Mouse (Mus musculus) heart, adult 2 months (tissue): Measurements from ENCODE around the gene Mapk1. TPM values are rescaled to one million over a fixed set of nuclear protein-coding genes. Genes with fewer than 3 reads are reported as not detected.

Experiments
- DNase-seq, 2 experiments: peaks; one replicate each; pipeline ENCODE4 v3.0.0; 2021
- H3K27ac ChIP-seq: fragments of 200-600 bp; 2 replicates; pipeline ENCODE4 v1.8.1; 2022
- H3K27me3 ChIP-seq: fragments of 200-500 bp; 2 replicates; pipeline ENCODE4 v1.6.1; 2012; ENCODE audit warnings: mild to moderate bottlenecking, low read length, inconsistent platforms, mixed read lengths; ENCODE audit not compliant: control insufficient read depth, insufficient read depth
- H3K36me3 ChIP-seq: fragments of 200-500 bp; 2 replicates; pipeline ENCODE4 v1.6.1; 2012; ENCODE audit warnings: low read length, inconsistent platforms; ENCODE audit not compliant: control insufficient read depth, insufficient read depth
- H3K4me1 ChIP-seq: fragments of 200-500 bp; 2 replicates; pipeline ENCODE4 v1.6.1; 2011; ENCODE audit warnings: low read length; ENCODE audit not compliant: control insufficient read depth, insufficient read depth
- H3K4me3 ChIP-seq: fragments of 200-600 bp; 2 replicates; pipeline ENCODE4 v1.8.1; 2022
- H3K79me2 ChIP-seq: fragments of 200-500 bp; replicated peaks from 2 replicates; pipeline ENCODE4 v1.6.1; 2012; ENCODE audit warnings: mild to moderate bottlenecking, inconsistent platforms, low read length, moderate library complexity, mixed read lengths; ENCODE audit not compliant: control insufficient read depth, insufficient read depth
- H3K9ac ChIP-seq: fragments of 200-500 bp; 2 replicates; pipeline ENCODE4 v1.6.1; 2012; ENCODE audit warnings: low read depth, mild to moderate bottlenecking, control low read depth, inconsistent platforms, low read length, mixed read lengths
- CTCF ChIP-seq: fragments of 200-600 bp; IDR thresholded peaks from 2 replicates; pipeline ENCODE4 v1.8.1; 2022; ENCODE audit warnings: antibody characterized with exemption, mild to moderate bottlenecking, moderate library complexity
- EP300 ChIP-seq: fragments of 200-500 bp; IDR thresholded peaks from 2 replicates; pipeline ENCODE4 v1.6.1; 2011; ENCODE audit warnings: low read depth, low read length, control low read depth; ENCODE audit not compliant: insufficient read depth
- POLR2A ChIP-seq: fragments of 200-500 bp; IDR thresholded peaks from 2 replicates; pipeline ENCODE4 v1.6.1; 2011; ENCODE audit warnings: mild to moderate bottlenecking, low read depth, low read length, control low read depth; ENCODE audit not compliant: insufficient read depth
- WGBS: fragments of 180-500 bp; shearing (Covaris S2); methylation state at CpG from one replicate; pipeline ENCODE4 v1.1.7; 2018; 5-methylcytosine and 5-hydroxymethylcytosine counted together
- intact Hi-C: fragments of 180-260 bp; cut with DNase I; formaldehyde crosslinking; loops from one replicate; pipeline ENCODE4 v1.15.1; 2025
- polyA plus RNA-seq: library from polyadenylated mRNA; depleted of rRNA; stranded (reverse); fragments of >200 nt; gene quantifications from 2 replicates; pipeline ENCODE4 v1.2.3, GENCODE M21; 2012
- total RNA-seq, 2 experiments: library from RNA; stranded (reverse); gene quantifications; 2 replicates each; pipeline ENCODE4 v1.2.3; 2021

The Mapk1 gene
- total and polyA plus RNA-seq, 3 experiments: 56.2 to 115 (median 103) TPM

DNA sequence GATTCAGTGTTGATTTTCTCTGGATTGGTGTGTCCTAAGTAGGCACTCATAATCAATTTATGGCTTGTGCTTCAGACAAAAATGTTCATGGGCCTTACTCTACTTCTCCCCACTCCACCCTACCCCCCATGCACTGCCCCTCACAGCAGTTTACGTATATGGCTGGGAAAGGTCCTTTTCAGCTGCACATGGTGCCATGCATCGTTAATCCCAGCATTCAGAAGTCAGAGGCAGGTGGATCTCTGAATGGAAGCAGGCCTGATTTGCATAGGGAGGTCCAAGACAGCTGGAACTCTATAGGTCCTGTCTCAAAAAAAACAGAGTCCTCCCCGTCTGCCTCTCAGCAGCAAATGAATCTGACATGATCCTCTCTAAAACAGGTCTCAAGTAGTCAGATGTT is 62.1 kb downstream of the Mapk1 start:
- Histone ChIP-seq H3K36me3 (peaks cover 12% of the 10 kb centered on the region), H3K4me3 (no peak overlapping the region), H3K27ac (no peak overlapping the region), H3K27me3 (no peaks in the 10 kb centered on the region), H3K9ac (no peak overlapping the region), H3K4me1 (no peaks in the 10 kb centered on the region; the same call in 1 of the 2 replicates), H3K79me2 (no peaks in the 10 kb centered on the region)
- TF ChIP-seq POLR2A: no peak
- no peak for TF ChIP-seq EP300
- no peak for TF ChIP-seq CTCF
- intact Hi-C loops: no loop called here
- WGBS: 90% methylated on average over 3 of the region's 3 CpGs
- DNase-seq: no peak

DNA sequence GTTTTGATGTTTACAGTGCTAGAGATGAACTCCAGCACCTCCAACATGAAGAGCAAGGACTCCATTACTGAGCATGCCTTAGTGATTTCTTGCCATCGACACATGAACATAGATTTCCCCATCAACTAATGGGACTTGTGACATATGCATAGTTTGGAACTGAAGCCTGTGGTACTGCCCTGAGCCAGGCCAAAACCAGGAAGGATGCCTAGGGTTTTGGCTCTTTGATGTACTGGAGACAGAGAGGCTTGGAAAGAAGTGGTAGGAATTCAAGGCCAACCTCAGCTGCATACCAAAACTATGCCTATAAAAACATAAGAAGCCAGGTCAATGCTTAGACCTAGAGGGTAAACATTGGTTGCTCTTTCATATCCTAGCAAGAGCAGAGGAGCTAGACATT is 66.7 kb downstream of the Mapk1 start:
- WGBS: 93% methylated on average over 1 of the region's 1 CpGs
- no peak for TF ChIP-seq POLR2A
- no peak for TF ChIP-seq CTCF
- TF ChIP-seq EP300: no peak
- H3K27ac ChIP-seq: no peak overlapping the region
- no peaks in the 10 kb centered on the region for H3K36me3 ChIP-seq
- no peak for DNase-seq
- no peak overlapping the region for H3K9ac ChIP-seq
- intact Hi-C loops: no loop called here
- H3K27me3 ChIP-seq: no peaks in the 10 kb centered on the region
- no peaks in the 10 kb centered on the region for H3K4me1 ChIP-seq
- no peak overlapping the region for H3K4me3 ChIP-seq
- no peaks in the 10 kb centered on the region for H3K79me2 ChIP-seq

- intact Hi-C loops: no loop called here
- no peak overlapping the region for H3K9ac ChIP-seq
- no peaks in the 10 kb centered on the region for H3K79me2 ChIP-seq
- 67% methylated on average over 7 of the region's 7 CpGs for WGBS
- no peak overlapping the region for H3K27ac ChIP-seq
- no peak overlapping the region for H3K4me3 ChIP-seq
- DNase-seq: no peak
- no peak for TF ChIP-seq CTCF
- TF ChIP-seq EP300: no peak
- TF ChIP-seq POLR2A: no peak
- no peaks in the 10 kb centered on the region for H3K36me3 ChIP-seq
- H3K4me1 ChIP-seq: no peaks in the 10 kb centered on the region
- H3K27me3 ChIP-seq: no peaks in the 10 kb centered on the region
These were observed 68.9 kb downstream of the Mapk1 start for GRCm38 (mm10) chr16:17052087-17052486.

- TF ChIP-seq CTCF (no peak), EP300 (no peak)
- no peak for DNase-seq
- Histone ChIP-seq H3K4me3 (no peak overlapping the region), H3K4me1 (no peaks in the 10 kb centered on the region), H3K9ac (no peak overlapping the region), H3K27ac (no peak overlapping the region), H3K36me3 (no peaks in the 10 kb centered on the region), H3K27me3 (no peaks in the 10 kb centered on the region), H3K79me2 (no peaks in the 10 kb centered on the region)
- intact Hi-C loops: no loop called here
- 62% methylated on average over 3 of the region's 3 CpGs for WGBS
These were observed 70.7 kb downstream of the Mapk1 start for GRCm38 (mm10) chr16:17053903-17054302.

- H3K4me1 ChIP-seq: no peaks in the 10 kb centered on the region
- no peak overlapping the region for H3K4me3 ChIP-seq
- WGBS: 80% methylated on average over 3 of the region's 3 CpGs
- intact Hi-C loops: no loop called here
- TF ChIP-seq POLR2A (no peak), EP300 (no peak), CTCF (no peak)
- DNase-seq: no peak
- H3K27ac ChIP-seq: no peak overlapping the region
- no peaks in the 10 kb centered on the region for H3K79me2 ChIP-seq
- no peaks in the 10 kb centered on the region for H3K36me3 ChIP-seq
- no peaks in the 10 kb centered on the region for H3K27me3 ChIP-seq
- H3K9ac ChIP-seq: no peak overlapping the region
These were observed 72.4 kb downstream of the Mapk1 start for GRCm38 (mm10) chr16:17055584-17055983.

DNA sequence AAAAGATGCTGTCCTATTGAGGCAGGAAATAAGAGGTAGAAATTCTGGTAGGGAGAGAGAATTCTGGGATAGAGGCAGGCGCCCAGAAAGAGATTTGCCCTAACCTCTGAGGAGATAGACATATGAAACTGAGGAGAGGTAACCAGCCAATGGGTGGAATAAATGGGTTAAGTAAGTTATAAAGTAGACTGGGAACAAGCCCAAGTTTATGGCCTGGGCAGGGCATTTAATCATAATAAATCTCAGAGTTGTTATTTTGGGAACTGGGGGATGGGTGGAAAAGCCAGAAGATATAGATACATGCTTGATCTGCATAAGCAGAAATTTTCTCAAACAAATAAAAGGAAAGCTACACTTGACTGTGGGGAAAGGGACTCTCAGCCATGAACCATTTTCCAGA is 79.2 kb downstream of the Mapk1 start:
- WGBS: 56% methylated on average over 1 of the region's 1 CpGs
- Histone ChIP-seq H3K4me3 (no peak overlapping the region), H3K4me1 (no peaks in the 10 kb centered on the region), H3K9ac (no peak overlapping the region), H3K27me3 (no peaks in the 10 kb centered on the region), H3K36me3 (no peaks in the 10 kb centered on the region), H3K79me2 (no peaks in the 10 kb centered on the region), H3K27ac (no peak overlapping the region)
- TF ChIP-seq POLR2A: no peak
- no peak for TF ChIP-seq EP300
- TF ChIP-seq CTCF: no peak
- intact Hi-C loops: no loop called here
- no peak for DNase-seq
